Mouse (Mus musculus) mouse embryonic stem cell (cell line): ENCODE measurements at regions not wholly inside any gene's neighbourhood (a gene's known extent, or its start where the extent isn't known, plus 50 kb on each side); places are given as distances from the start of the nearest gene placed in this dataset.

Source experiments
- in situ Hi-C, 2 experiments: fragments of 300-500 bp; cut with MboI; formaldehyde crosslinking; loops; 1 replicate in 1 of 2; 3 replicates in 1 of 2; pipeline ENCODE4 v1.14.3; 2019 to 2020; ENCODE audit warnings: low sequenced_read_pairs in 2 of 2, low pct_unique_long_range_greater_than_20kb in 1 of 2, mixed read lengths in 1 of 2; ENCODE audit not compliant: unreplicated experiment in 1 of 2

GRCm38 (mm10) chr1:88752332-88752731 is 50.3 kb upstream of the Arl4c start:
- in situ Hi-C loops = loop anchor here in 1 of 2 experiments (25.0 kb wide), 1 partner anchor 310 kb away; the partner anchor contains the start of gene Sh3bp4

DNA sequence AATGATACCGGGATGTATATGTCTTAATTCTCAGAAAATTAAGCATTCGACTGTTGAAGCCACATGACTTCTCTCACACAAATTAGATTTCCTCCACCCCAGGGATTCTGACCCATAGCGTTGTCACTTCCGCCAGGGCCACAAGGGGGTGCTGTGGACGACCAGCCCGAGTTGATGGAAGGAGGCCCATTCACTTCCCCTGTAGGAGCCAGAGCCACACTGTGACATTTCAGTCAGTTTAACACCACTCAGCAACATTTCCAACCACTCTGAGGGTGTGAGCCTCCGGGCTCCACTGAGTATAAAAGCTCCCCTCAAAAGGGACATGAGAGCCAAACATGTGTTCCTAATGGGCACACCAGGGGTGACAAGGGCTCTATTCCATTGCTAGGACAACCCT is 54.6 kb upstream of the Arl4c start:
- in situ Hi-C loops = loop anchor here in 1 of 2 experiments (25.0 kb wide), 1 partner anchor 306 kb away; the partner anchor contains the start of gene Sh3bp4

- in situ Hi-C loops = loop anchor here in 1 of 2 experiments (25.0 kb wide), 1 partner anchor 305 kb away; the partner anchor contains the start of gene Sh3bp4
Observed at GRCm38 (mm10) chr1:88757162-88757561, 55.1 kb upstream of the Arl4c start.

DNA sequence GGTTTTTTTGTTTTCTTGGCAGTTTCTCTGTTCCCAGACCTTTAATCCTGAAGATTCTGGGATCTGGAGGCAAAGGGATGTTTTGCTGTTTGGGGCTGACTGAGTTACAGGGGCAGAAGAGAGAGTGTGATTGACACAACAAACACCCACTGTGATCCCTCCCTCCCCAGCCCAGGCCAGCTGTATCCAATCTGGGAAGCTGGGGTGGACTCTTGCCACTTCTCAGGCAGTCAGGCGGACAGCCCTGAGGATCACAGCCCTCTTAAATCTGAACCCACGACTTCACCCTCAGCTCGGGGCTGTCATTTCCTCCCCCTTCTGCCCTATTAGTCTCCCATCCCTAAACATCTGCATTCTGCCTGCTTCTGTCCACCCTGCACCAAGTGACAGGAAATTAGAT is 55.7 kb upstream of the Arl4c start:
- in situ Hi-C loops = loop anchor here in 1 of 2 experiments (25.0 kb wide), 1 partner anchor 305 kb away; the partner anchor contains the start of gene Sh3bp4

DNA sequence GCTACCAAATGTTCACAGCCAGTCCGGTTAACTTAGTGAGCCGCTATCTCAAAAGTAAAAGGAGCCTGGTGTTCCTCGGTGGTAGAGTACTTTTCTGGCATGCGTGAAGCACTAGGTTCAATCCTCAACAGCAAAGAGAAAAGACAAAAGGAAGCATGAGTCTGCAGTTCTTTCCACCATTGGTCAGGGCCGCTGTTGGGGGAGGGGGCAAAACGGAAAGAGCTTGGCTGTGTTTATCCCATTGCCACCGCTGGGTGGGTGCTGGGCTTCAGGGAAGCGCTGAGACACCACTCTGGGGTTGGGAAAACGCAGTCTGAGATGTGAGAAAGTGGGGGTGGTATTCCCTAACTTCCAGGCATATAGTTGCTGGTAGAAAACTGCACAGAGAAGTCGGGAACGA is 58.6 kb upstream of the Arl4c start:
- in situ Hi-C loops = loop anchor here in 1 of 2 experiments (10.0 to 25.0 kb wide), 2 partner anchors 302 to 434 kb away; partner anchors contain the start of gene Sh3bp4

GRCm38 (mm10) chr1:88761121-88761520 is 59.1 kb upstream of the Arl4c start:
- in situ Hi-C loops = loop anchor here in 1 of 2 experiments (10.0 to 25.0 kb wide), 2 partner anchors 301 to 434 kb away; partner anchors contain the start of gene Sh3bp4

DNA sequence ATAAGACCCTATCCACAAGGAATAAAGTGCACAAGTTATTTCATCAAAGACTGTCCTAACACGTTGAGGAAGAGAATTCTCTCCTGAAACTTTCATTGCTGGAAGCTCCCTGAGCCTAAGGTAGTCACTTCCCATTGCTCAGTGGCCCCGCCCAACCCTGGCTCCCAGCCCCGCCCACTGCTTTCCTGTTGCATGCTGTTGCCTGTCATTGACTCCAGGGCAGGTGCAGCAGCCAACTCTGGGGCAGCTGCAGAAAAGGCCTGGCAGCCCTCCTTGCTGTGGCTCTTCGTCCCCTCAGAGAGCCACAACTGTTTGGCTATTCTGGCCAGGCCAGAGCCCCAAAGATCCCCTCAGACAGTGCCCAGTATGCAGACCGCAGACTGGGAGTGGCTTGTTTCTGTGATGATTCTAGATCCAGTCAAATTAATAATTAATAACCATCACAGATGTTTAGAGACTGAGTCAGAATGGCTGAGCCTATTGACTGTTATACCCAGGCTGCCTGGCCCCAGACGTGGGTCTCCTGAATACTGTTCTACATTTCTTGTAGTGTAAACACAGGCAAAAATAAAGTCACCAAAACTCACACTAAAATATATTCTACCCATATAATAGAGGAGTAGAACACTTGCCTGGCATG is 61.8 kb upstream of the Arl4c start:
- in situ Hi-C loops = loop anchor here in 1 of 2 experiments (10.0 to 25.0 kb wide), 2 partner anchors 298 to 431 kb away; partner anchors contain the start of gene Sh3bp4

GRCm38 (mm10) chr1:88764478-88764877 is 62.5 kb upstream of the Arl4c start:
- in situ Hi-C loops = loop anchor here in 1 of 2 experiments (10.0 to 25.0 kb wide), 2 partner anchors 298 to 430 kb away; partner anchors contain the start of gene Sh3bp4

DNA sequence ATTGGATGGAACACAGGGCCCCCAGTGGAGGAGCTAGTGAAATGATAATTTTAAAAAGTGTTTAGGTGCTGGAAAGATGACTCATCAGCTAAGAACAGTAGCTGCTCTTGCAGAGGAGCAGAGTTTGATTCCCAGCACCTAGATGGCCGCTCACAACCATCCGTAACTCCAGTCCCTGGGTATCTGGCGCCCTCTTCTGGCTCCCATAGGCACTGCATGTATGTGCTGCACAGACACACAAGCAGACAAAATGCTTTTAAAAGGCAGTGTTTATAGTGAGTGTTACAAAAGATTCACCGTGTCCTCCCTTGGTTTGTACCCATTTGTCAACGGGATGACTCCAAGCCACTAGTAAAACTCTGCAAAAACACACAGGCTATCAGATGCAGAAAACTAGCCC is 75.0 kb upstream of the Arl4c start:
- in situ Hi-C loops = no loop called here

DNA sequence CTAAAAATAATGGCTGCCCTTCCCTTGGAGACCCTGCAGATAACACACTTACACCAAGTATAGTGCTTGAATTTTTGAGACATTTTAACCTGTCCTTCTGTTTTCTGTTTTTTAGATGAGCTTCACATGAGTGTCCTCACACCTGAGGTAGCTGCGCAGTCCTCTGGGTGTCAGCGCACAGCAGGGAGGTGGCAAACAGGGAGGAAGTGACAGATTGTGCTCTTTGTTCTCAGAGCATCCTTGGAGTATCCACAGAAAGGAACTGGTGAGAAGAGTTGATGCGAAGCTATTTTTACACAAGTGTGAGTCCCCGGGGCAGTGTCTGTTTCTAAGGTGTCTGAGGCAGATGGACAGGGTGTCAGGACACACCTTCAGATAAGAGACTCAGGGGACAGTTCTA is 78.2 kb upstream of the Arl4c start:
- in situ Hi-C loops = no loop called here

GRCm38 (mm10) chr1:88783083-88783482 is 81.1 kb upstream of the Arl4c start:
- in situ Hi-C loops = no loop called here

GRCm38 (mm10) chr1:88784866-88785620 is 83.0 kb upstream of the Arl4c start:
- in situ Hi-C loops = no loop called here

GRCm38 (mm10) chr1:88786066-88786465 is 84.0 kb upstream of the Arl4c start:
- in situ Hi-C loops = no loop called here

- in situ Hi-C loops = no loop called here
Observed at GRCm38 (mm10) chr1:88790674-88791073, 88.7 kb upstream of the Arl4c start.

- in situ Hi-C loops = no loop called here
Observed at GRCm38 (mm10) chr1:88794926-88795325, 92.9 kb upstream of the Arl4c start.

GRCm38 (mm10) chr1:88798473-88798872 is 96.5 kb upstream of the Arl4c start:
- in situ Hi-C loops = no loop called here

- in situ Hi-C loops = no loop called here
Observed at GRCm38 (mm10) chr1:88798874-88799273, 96.9 kb upstream of the Arl4c start.

DNA sequence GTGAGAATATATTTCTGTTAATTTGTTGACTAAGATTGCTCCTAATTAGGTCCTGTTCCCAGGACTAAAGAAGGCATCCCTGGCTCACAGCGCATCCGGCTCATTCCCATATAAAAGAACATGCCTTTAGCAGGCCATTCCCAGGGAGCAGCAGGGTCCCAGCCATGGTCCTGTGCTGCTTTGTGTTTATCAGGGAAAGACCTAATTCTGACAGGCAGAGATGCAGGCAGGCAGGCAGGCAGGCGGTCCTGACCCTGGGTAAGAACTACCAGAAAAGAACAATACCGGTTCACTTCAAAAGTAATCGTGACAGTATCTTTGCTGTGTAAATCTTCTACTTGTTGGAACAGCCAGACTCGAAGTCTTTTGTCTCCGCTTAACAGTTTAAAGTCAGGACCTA is 97.3 kb upstream of the Arl4c start:
- in situ Hi-C loops = no loop called here

GRCm38 (mm10) chr1:88799789-88800188 is 97.8 kb upstream of the Arl4c start:
- in situ Hi-C loops = no loop called here
